Mouse (Mus musculus) CH12.LX (cell line): ENCODE measurements around the gene Ncf2. TPM values are rescaled to one million over a fixed set of nuclear protein-coding genes. Genes with fewer than 3 reads are reported as not detected.

Source experiments
- DNase-seq: peaks from one replicate; pipeline ENCODE4 v3.0.0-alpha.2; 2013; ENCODE audit errors: extremely low read depth
- H3K27ac ChIP-seq: 2 replicates; pipeline ENCODE4 v1.5.1; 2012; ENCODE audit warnings: low read depth, mild to moderate bottlenecking, control low read depth, moderate library complexity; ENCODE audit not compliant: insufficient read depth
- H3K27me3 ChIP-seq: replicated peaks from 2 replicates; pipeline ENCODE3; 2012; ENCODE audit warnings: inconsistent platforms
- H3K36me3 ChIP-seq, 2 experiments: replicated peaks in 1 of 2; 2 replicates each; pipeline versions ENCODE3 to v1.6.1; 2012; ENCODE audit warnings: inconsistent platforms in 1 of 2, low read length in 1 of 2, mild to moderate bottlenecking in 1 of 2, mixed read lengths in 1 of 2, moderate library complexity in 1 of 2; ENCODE audit not compliant: control insufficient read depth in 1 of 2, insufficient read depth in 1 of 2
- H3K4me1 ChIP-seq, 2 experiments: 2 replicates each; pipeline ENCODE4 v1.6.1; 2012; ENCODE audit warnings: inconsistent platforms in 1 of 2, moderate library complexity in 1 of 2; ENCODE audit not compliant: insufficient read depth in 2 of 2, control insufficient read depth in 1 of 2
- H3K4me2 ChIP-seq: 2 replicates; pipeline ENCODE4 v1.6.1; 2012; ENCODE audit warnings: low read depth, mild to moderate bottlenecking, control low read depth; ENCODE audit not compliant: poor library complexity, insufficient read depth, severe bottlenecking
- H3K4me3 ChIP-seq, 3 experiments: fragments of 150-350 bp in 1 of 3; sonication (generic) in 1 of 3; replicated peaks in 1 of 3; 2 replicates each; pipeline versions ENCODE3 to v1.5.1; 2011 to 2012; ENCODE audit warnings: low read depth in 2 of 3, low read length in 2 of 3, mild to moderate bottlenecking in 2 of 3, moderate library complexity in 2 of 3, control low read depth in 1 of 3, improper control_type of control experiment in 1 of 3, inconsistent platforms in 1 of 3, mixed read lengths in 1 of 3; ENCODE audit not compliant: poor library complexity in 1 of 3
- H3K79me2 ChIP-seq: replicated peaks from 2 replicates; pipeline ENCODE4 v1.6.1; 2012; ENCODE audit warnings: mild to moderate bottlenecking, moderate library complexity; ENCODE audit not compliant: control insufficient read depth, poor library complexity, insufficient read depth, severe bottlenecking; ENCODE audit errors: extremely low read depth
- H3K9ac ChIP-seq: 2 replicates; pipeline ENCODE4 v1.6.1; 2012; ENCODE audit warnings: low read depth, mild to moderate bottlenecking, control low read depth, moderate library complexity; ENCODE audit not compliant: insufficient read depth
- H3K9me3 ChIP-seq: replicated peaks from 2 replicates; pipeline ENCODE3; 2012; ENCODE audit warnings: low read length, inconsistent platforms, mixed read lengths
- CTCF ChIP-seq, 2 experiments: IDR thresholded peaks in 1 of 2; conservative IDR thresholded peaks in 1 of 2; 2 replicates each; pipeline ENCODE4 v1.5.1; 2011 to 2012; ENCODE audit warnings: low read depth in 2 of 2, low read length in 2 of 2, improper control_type of control experiment in 1 of 2, inconsistent platforms in 1 of 2, mild to moderate bottlenecking in 1 of 2, moderate library complexity in 1 of 2
- ETS1 ChIP-seq: conservative IDR thresholded peaks from 2 replicates; pipeline ENCODE4 v1.6.1; 2012; ENCODE audit warnings: low read depth, mild to moderate bottlenecking, inconsistent platforms, low read length, improper control_type of control experiment, moderate library complexity
- GABPA ChIP-seq: IDR thresholded peaks from 2 replicates; pipeline ENCODE4 v1.6.1; 2012; ENCODE audit warnings: low read depth, low read length, improper control_type of control experiment, inconsistent platforms; ENCODE audit not compliant: insufficient replicate concordance
- HCFC1 ChIP-seq: IDR thresholded peaks from 2 replicates; pipeline ENCODE4 v1.6.1; 2012; ENCODE audit warnings: low read depth, mild to moderate bottlenecking, inconsistent platforms, low read length, improper control_type of control experiment
- JUN ChIP-seq: IDR thresholded peaks from 2 replicates; pipeline ENCODE4 v1.6.1; 2011; ENCODE audit warnings: low read depth, mild to moderate bottlenecking, low read length, improper control_type of control experiment, moderate library complexity; ENCODE audit not compliant: insufficient read depth
- JUND ChIP-seq: conservative IDR thresholded peaks from 2 replicates; pipeline ENCODE4 v1.6.1; 2011; ENCODE audit warnings: low read depth, low read length, improper control_type of control experiment
- MAZ ChIP-seq: IDR thresholded peaks from 2 replicates; pipeline ENCODE4 v1.6.1; 2012; ENCODE audit warnings: low read depth, mild to moderate bottlenecking, inconsistent platforms, low read length, improper control_type of control experiment, moderate library complexity
- MEF2A ChIP-seq: IDR thresholded peaks from 2 replicates; pipeline ENCODE4 v1.6.1; 2014; ENCODE audit warnings: low read depth, mild to moderate bottlenecking, inconsistent platforms, low read length, improper control_type of control experiment, borderline replicate concordance
- NELFE ChIP-seq: IDR thresholded peaks from 2 replicates; pipeline ENCODE4 v1.6.1; 2011; ENCODE audit warnings: low read depth, low read length, improper control_type of control experiment
- NRF1 ChIP-seq: IDR thresholded peaks from 2 replicates; pipeline ENCODE4 v1.6.1; 2014; ENCODE audit warnings: low read depth, mild to moderate bottlenecking, inconsistent platforms, low read length, improper control_type of control experiment, moderate library complexity
- PAX5 ChIP-seq: IDR thresholded peaks from 2 replicates; pipeline ENCODE4 v1.6.1; 2012; ENCODE audit warnings: low read length, inconsistent platforms, mixed read lengths
- RCOR1 ChIP-seq: conservative IDR thresholded peaks from 2 replicates; pipeline ENCODE4 v1.6.1; 2012; ENCODE audit warnings: low read depth, mild to moderate bottlenecking, inconsistent platforms, low read length, improper control_type of control experiment
- SIN3A ChIP-seq: IDR thresholded peaks from 2 replicates; pipeline ENCODE4 v1.6.1; 2012; ENCODE audit warnings: low read length, improper control_type of control experiment, inconsistent platforms
- SMC3 ChIP-seq: IDR thresholded peaks from 2 replicates; pipeline ENCODE4 v1.6.1; 2011; ENCODE audit warnings: low read depth, low read length, improper control_type of control experiment
- TBP ChIP-seq: conservative IDR thresholded peaks from 2 replicates; pipeline ENCODE4 v1.6.1; 2011; ENCODE audit warnings: low read depth, low read length, improper control_type of control experiment
- TCF12 ChIP-seq: IDR thresholded peaks from 2 replicates; pipeline ENCODE4 v1.6.1; 2014; ENCODE audit warnings: low read depth, mild to moderate bottlenecking, inconsistent platforms, low read length, improper control_type of control experiment
- USF1 ChIP-seq: IDR thresholded peaks from 2 replicates; pipeline ENCODE4 v1.6.1; 2014; ENCODE audit warnings: low read depth, mild to moderate bottlenecking, inconsistent platforms, low read length, improper control_type of control experiment
- USF2 ChIP-seq: conservative IDR thresholded peaks from 2 replicates; pipeline ENCODE4 v1.6.1; 2011; ENCODE audit warnings: low read depth, low read length, improper control_type of control experiment
- ZKSCAN1 ChIP-seq: IDR thresholded peaks from 2 replicates; pipeline ENCODE4 v1.6.1; 2012; ENCODE audit warnings: low read depth, inconsistent platforms, low read length, improper control_type of control experiment, borderline replicate concordance
- ZMIZ1 ChIP-seq: IDR thresholded peaks from 2 replicates; pipeline ENCODE4 v1.6.1; 2012; ENCODE audit warnings: low read depth, mild to moderate bottlenecking, inconsistent platforms, low read length, improper control_type of control experiment
- dilution Hi-C: fragments of 300-500 bp; cut with MboI; formaldehyde crosslinking; loops from 2 replicates; pipeline ENCODE4 v1.14.3; 2020; ENCODE audit warnings: low sequenced_read_pairs; ENCODE audit not compliant: extremely low pct_unique_long_range_greater_than_20kb, extremely low pct_ligation_motif_present
- in situ Hi-C: fragments of 300-500 bp; cut with MboI; formaldehyde crosslinking; loops from 3 replicates; pipeline ENCODE4 v1.14.3; 2019; ENCODE audit warnings: low sequenced_read_pairs, low pct_ligation_motif_present, low pct_unique_long_range_greater_than_20kb, mixed read lengths
- polyA plus RNA-seq: library from polyadenylated mRNA; unstranded; fragments of >175 nt; gene quantifications from 2 replicates; pipeline ENCODE4 v1.2.1, GENCODE M21; 2012; ENCODE audit warnings: low read depth; ENCODE audit not compliant: insufficient read length
- total RNA-seq, 2 experiments: library from RNA; depleted of rRNA; stranded (reverse); fragments of 300-350 nt in 1 of 2; fragments of >200 nt in 1 of 2; gene quantifications; 2 replicates each; pipeline ENCODE4 v1.2.3; 2012 to 2014

The Ncf2 gene
- total and polyA plus RNA-seq, 3 experiments, result 82.6 to 89.9 (median 89.2) TPM

- TF ChIP-seq MEF2A, result peak; percentile 78; the same call in 1 of the 2 replicates
- no peak for TF ChIP-seq PAX5
- peak; percentile 63; the same call in 1 of the 2 replicates for TF ChIP-seq MAZ
- TF ChIP-seq NELFE, result no peak
- TF ChIP-seq NRF1, result no peak
- TF ChIP-seq SMC3, result no peak
- TF ChIP-seq JUND, result peak; percentile 86
- TF ChIP-seq ETS1, result peak; percentile 86
- TF ChIP-seq TBP, result no peak
Measured at GRCm38 (mm10) chr1:152832316-152832715, 32.3 kb downstream of the Ncf2 start (continued).

GRCm38 (mm10) chr1:152835061-152835460, 35.1 kb downstream of the Ncf2 start:
- DNase-seq, result no peak
- no peak overlapping the region for H3K4me3 ChIP-seq
- H3K79me2 ChIP-seq, result peaks cover 14% of the 10 kb centered on the region
- no peak for TF ChIP-seq JUND
- TF ChIP-seq CTCF (conservative IDR thresholded peaks at IDR 0.05 in 1 of 2, IDR thresholded peaks at IDR 0.05 in 1 of 2; ENCODE audit: low read depth in 2 of 2, low read length in 2 of 2), result no peak
- TF ChIP-seq RCOR1, result no peak
- TF ChIP-seq SIN3A, result no peak
- TF ChIP-seq ZKSCAN1, result no peak
- no peak for TF ChIP-seq USF1
- TF ChIP-seq TCF12, result no peak
- TF ChIP-seq HCFC1, result no peak
- no peak for TF ChIP-seq GABPA
- no peak for TF ChIP-seq USF2
- TF ChIP-seq JUN, result no peak
- TF ChIP-seq TBP, result no peak
- no peak for TF ChIP-seq MAZ
- TF ChIP-seq ZMIZ1, result no peak
- no peak overlapping the region for H3K9ac ChIP-seq
- no peak overlapping the region for H3K4me2 ChIP-seq
- no peak overlapping the region for H3K27ac ChIP-seq
- in situ Hi-C loops, result no loop called here
- no peaks in the 10 kb centered on the region for H3K27me3 ChIP-seq
- peaks cover 33 to 74% of the 10 kb centered on the region in 2 experiments for H3K4me1 ChIP-seq
- no peaks in the 10 kb centered on the region for H3K9me3 ChIP-seq
- H3K36me3 ChIP-seq, result peaks cover 47 to 93% of the 10 kb centered on the region in 2 experiments
- dilution Hi-C loops, result no loop called here
